Mouse (Mus musculus) kidney, adult 2 months (tissue): ENCODE measurements around the gene Haus6.

Experiments used
- CTCF ChIP-seq: fragments of 200-500 bp; conservative IDR thresholded peaks from 2 replicates; pipeline ENCODE4 v1.5.1; 2011; ENCODE audit warnings: low read depth, mild to moderate bottlenecking, control low read depth, low read length, moderate library complexity, mixed read lengths; ENCODE audit not compliant: insufficient read depth, insufficient read length
- POLR2A ChIP-seq: fragments of 200-500 bp; IDR thresholded peaks from one replicate; pipeline ENCODE4 v1.6.1; 2011; ENCODE audit warnings: low read depth, low read length, control low read depth

DNA sequence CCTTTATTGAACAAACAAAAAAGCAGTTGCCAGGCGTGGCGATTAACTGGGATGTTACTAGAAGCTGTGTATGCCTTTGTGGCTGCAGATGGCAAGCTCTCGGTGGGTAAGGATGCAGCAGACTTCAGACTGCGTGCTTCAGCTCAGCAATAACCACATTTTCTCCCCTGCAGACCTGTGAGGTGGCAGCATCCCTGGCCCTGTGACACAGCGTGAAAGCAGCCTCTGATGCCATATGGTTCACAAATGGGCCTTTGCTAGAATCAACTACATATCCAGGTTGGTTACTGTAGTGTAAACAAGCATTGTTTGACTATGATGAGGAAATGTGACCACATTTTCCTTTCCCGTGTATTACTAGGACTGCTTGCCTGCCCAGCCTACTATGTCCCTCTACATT, 82.7 kb downstream of the Haus6 start:
- no peak for TF ChIP-seq CTCF
- TF ChIP-seq POLR2A = no peak
